Mouse (Mus musculus) layer of hippocampus, postnatal 14 days (tissue): ENCODE measurements around the gene Gstp2. TPM values are rescaled to one million over a fixed set of nuclear protein-coding genes. Genes with fewer than 3 reads are reported as not detected.
"Not testable (repeated sequence)": the region's sequence is repeated elsewhere in the genome, so short reads cannot be mapped to it uniquely, and the experiment has no call there.

ENCODE experiments used
- DNase-seq, 2 experiments: peaks; one replicate each; pipeline ENCODE4 v3.0.0; 2021 to 2022; ENCODE audit warnings: low spot score in 2 of 2, mixed read lengths in 1 of 2
- total RNA-seq, 2 experiments: library from RNA; stranded (reverse); gene quantifications; 2 replicates each; pipeline ENCODE4 v1.2.3; 2021

Gene Gstp2
- total RNA-seq, 2 experiments from 2014 or later, result 25.9 to 48.3 TPM

- peak; percentile 32 to 33 for DNase-seq
Measured at GRCm38 (mm10) chr19:4051741-4052515, 6.1 kb upstream of the Gstp2 start.

DNA sequence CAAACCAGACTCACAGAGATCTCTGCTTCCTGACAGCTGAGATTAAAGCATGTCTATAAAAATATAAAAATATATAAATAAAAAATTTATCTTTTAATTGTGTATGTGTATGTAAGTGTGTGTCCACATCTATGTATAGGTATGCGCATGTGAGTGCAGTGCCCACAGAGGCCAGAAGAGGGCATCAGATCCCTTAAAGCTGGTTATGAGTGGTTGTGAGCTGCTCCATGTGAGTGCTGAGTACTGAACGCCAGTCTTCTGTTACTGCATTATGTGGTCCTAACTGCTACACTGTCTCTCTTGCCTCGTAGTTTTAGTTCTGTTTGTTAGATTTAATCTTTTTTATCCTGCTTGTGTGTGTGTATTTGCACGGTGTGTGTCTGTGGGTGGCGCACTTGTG is 5.2 kb upstream of the Gstp2 start:
- no peak for DNase-seq

GRCm38 (mm10) chr19:4049069-4049468 is 3.2 kb upstream of the Gstp2 start:
- DNase-seq, result not testable (repeated sequence)

- DNase-seq, result peak; percentile 49 to 77
Measured at GRCm38 (mm10) chr19:4047859-4048258, 2.0 kb upstream of the Gstp2 start.

GRCm38 (mm10) chr19:4046866-4047254 is 1.0 kb upstream of the Gstp2 start:
- no peak for DNase-seq

GRCm38 (mm10) chr19:4044109-4044508 is 1.7 kb downstream of the Gstp2 start:
- DNase-seq, result not testable (repeated sequence)

- DNase-seq, result no peak
Measured at GRCm38 (mm10) chr19:4042124-4042523, 3.7 kb downstream of the Gstp2 start.

GRCm38 (mm10) chr19:4041500-4041899 is 4.3 kb downstream of the Gstp2 start:
- not testable (repeated sequence) for DNase-seq

DNA sequence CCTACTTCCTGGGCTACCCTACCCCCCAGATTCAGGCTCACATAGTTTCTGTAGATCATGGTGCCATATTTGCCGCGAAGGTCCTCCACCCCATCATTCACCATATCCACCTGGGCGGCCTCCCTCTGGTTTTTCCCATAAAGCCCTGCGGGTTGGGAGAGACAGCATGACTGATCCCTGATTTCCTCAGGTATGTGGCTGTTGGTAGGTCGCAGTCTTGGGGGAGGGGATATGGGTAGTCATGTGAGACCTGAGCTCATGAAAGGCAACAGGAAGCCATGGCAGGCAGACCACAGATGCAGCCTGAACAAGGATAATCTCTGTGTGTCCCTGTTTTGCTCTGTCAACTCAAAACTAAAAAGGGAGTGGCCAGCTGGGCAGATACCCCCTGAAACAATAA is 4.9 kb downstream of the Gstp2 start:
- not testable (repeated sequence) for DNase-seq

DNA sequence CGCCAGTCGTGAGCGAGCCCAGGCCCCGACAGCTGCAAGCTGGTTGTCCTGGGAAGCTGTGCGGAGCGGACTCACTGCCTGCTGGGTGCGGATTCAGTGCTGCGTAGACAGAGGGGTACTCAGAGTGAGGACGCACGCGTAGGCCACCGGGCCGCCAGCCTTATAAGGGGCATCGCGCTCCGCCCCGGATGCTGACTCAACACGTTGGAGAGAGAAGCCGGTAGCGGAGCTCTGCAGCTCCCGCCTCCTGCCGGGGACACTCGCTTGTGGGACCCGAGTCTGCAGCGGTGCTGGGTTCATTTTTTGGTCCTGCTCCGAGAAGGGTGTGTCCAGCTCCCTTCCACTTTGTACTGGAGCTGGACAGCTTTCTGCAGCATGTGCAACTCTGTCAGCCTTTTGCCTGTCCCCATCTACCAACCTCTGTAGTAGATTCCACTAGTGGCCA is 8.0 kb downstream of the Gstp2 start, which contains the start of gene Gstp1:
Gene Gstp1, minus strand, starts transcription at position 198 of the 445 bp plus-strand sequence.
- DNase-seq, result peak; percentile 83 to 85

- not testable (repeated sequence) for DNase-seq
Measured at GRCm38 (mm10) chr19:4037154-4037787, 8.6 kb downstream of the Gstp2 start.

DNA sequence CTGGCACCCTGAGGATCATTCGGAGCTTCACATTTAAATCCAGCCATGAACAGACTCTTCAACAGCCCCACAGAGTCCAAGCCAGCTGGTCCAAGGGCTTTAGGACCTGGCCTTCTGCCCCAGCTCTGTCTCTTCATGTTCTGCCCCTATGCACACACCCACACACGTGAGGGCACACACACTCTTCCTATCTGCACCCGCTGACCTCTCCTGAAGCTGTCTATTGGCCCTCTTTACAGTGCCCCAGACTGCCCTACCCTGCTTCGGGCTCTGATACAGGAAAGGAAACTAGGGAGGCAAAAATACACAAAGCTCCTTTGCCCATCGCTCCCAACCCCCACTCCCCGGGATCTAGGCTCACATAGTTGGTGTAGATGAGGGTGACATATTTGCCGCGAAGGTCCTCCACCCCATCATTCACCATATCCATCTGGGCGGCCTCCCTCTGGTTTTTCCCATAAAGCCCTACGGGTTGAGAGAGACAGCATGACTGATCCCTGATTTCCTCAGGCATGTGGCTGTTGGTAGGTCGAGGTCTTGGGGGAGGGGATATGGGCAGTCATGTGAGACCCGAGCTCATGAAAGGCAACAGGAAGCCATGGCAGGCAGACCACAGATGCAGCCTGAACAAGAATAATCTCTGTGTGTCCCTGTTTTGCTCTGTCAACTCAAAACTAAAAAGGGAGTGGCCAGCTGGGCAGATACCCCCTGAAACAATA is 9.3 kb downstream of the Gstp2 start:
- DNase-seq, result no peak

DNA sequence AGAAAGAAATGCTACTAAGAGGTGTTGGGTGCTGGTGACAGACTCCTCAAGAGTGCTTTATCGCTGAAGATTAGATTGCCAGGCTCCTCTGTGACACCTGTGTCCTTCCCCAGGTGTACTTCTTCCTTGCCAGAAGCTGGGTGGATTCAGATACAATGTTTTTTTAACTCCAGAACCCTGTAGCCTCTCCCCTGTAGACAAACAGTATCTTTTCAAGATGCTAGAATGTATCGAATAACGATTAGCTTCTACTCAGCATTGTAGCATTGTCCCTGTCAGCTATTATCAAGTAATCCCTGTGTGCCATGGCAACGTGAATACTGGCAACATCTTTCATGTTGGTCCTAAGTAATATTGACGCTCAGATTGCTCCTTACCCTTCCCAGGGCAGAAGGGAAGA is 12.1 kb downstream of the Gstp2 start:
- no peak for DNase-seq

GRCm38 (mm10) chr19:4033298-4033697 is 12.5 kb downstream of the Gstp2 start:
- no peak for DNase-seq

DNA sequence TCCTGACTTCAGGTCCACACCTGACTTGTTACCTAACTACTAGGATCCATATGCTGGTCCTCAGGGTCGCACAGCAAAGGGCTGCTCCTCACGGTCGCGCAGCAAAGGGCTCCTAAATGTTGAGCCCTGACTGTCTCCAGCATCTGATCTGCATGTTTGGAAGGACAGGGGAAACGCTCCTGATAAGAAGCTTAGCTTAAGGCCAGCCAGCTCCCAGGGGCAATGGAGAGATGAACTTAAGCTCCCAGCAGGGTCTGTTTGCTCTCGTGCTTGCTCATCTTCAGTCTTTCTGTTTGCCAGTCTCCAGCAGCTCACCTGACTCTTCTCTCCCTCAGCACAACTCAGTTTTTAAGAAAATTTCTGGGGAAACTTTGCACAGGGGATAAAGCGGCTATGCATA is 13.2 kb downstream of the Gstp2 start:
- DNase-seq, result no peak

GRCm38 (mm10) chr19:4027576-4027975 is 18.2 kb downstream of the Gstp2 start:
- DNase-seq, result no peak

DNA sequence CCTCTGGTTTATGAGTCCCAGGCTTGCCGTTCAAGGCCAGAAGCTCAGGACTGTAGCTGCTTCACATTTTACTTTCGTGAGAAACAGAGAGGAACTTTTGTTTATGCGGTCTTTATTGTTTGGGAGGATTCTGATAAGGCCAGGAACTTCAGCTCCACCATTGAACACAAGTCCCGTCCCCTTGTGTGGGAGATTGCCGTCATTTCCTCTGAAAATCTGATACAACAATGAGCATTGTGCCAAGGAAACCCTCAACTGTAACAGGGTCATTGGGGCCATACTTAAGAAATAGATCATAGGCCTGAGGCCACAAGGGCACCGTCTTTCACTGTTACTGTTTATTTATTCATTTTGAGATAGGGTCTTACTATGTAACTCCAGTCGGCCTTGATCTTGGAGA is 22.6 kb downstream of the Gstp2 start:
- DNase-seq, result no peak

GRCm38 (mm10) chr19:4018743-4019583 is 26.9 kb downstream of the Gstp2 start:
- DNase-seq, result peak; percentile 73 to 86

- no peak for DNase-seq
Measured at GRCm38 (mm10) chr19:4017921-4018587, 27.8 kb downstream of the Gstp2 start.

- no peak for DNase-seq
Measured at GRCm38 (mm10) chr19:4015635-4016034, 30.2 kb downstream of the Gstp2 start.
